Mouse (Mus musculus): ENCODE data around the gene Pcmt1.

- TF ChIP-seq CTCF (IDR thresholded peaks at IDR 0.05; ENCODE audit: insufficient read depth, low read depth, low read length) (no peak), POLR2A (IDR thresholded peaks at IDR 0.05; ENCODE audit: insufficient read depth, low read depth, low read length) (no peak)
Observed at GRCm38 (mm10) chr10:7715056-7715455, 34.1 kb upstream of the Pcmt1 start.
